Mouse (Mus musculus): ENCODE results near the gene Kansl1.

- no peak for TF ChIP-seq CTCF (IDR thresholded peaks at IDR 0.05; ENCODE audit: insufficient read depth, low read depth, low read length)
- TF ChIP-seq POLR2A (IDR thresholded peaks at IDR 0.05; ENCODE audit: insufficient read depth, low read depth, low read length), result no peak
Observed at GRCm38 (mm10) chr11:104435141-104435540, 33.5 kb downstream of the Kansl1 start.
